Mouse (Mus musculus) frontal cortex, postnatal 10 days (tissue): ENCODE results near the gene Cypt1.

Source experiments
- DNase-seq, 2 experiments: peaks; one replicate each; pipeline ENCODE4 v3.0.0; 2022; ENCODE audit warnings: low spot score in 2 of 2, mixed read lengths in 1 of 2

Cypt1 gene

DNA sequence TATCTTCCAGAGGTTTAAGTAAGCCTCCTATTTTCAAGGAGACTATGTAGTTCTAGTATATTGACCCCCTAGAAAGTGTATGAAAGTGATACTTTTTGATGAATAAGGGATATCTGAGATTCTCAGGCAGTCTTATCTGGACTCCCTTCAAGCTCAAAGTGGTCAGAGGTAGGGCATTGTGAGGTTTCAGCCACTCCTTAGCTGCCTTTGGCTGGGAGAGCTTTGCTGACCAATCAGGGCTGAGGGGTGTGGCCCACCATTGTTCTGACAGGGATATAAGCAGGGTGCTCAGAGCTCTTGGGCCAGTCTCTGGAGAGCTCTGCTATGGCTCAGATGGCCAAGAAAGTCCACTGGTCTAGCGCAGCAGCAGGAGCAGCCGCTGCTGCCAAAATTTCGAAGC lies at the start of gene Cypt1:
TSS of gene Cypt1 (plus strand) at position 301 of the 400 bp plus-strand sequence.
- no peak for DNase-seq

DNA sequence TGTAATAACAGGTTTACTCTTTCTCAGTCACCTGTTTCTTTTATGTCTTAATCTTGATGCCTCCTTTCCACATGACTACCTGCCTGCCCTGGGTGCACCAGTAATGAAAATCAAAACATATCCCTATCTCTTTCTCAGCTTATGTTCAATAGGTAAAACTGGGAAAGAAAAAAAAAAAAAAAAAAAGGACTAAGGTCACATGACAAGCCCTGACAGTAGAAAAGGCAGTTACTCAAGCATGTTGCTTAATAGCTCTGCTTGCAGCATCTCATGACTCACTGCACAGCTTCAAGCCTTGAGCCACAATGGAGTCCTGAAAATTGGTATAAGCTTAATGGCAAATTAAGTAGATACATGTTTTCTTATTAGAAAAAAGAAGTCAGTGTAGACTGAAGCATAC lies 24.1 kb downstream of the Cypt1 start:
- no peak for DNase-seq

DNA sequence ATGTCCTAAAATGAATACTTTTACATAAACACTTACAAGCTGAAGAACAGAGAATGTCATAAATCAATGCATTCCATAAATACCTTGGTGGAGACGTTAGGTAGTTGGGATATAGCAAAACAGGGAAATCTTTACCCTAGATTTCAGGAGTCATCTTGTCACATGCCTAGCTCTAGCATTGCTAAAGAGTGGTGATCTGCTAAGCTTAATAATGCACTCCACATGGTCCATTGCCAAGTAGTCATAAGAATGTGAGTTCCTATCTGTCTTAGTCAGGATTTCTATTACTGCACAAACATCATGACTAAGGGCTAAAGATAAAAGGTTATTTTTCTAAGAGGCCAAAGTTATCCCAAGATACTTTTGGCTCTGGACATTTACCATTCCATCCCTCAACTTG lies 34.4 kb downstream of the Cypt1 start:
- no peak for DNase-seq

DNA sequence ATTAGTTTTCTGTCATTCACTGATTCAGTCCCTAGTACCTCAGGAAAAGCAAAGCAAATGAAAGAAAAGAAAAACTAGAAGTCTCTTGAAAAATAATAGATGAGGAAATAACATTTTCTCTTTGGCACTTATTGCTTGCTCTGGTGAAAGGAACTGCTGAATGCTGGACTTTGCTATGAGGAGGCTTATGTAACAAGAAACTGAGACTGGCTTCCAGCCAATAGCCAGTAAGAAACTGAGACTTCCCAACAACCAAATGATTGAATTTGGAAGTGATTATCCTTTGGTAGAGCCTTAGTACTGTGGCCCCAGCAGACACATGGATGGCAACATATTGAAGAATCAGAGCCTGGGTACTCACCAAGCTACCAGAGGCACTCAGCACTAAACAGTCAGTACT lies 35.8 kb downstream of the Cypt1 start:
- no peak for DNase-seq
